Mouse (Mus musculus) CD4-positive naive resting alpha-beta T cell, adult 57 days (primary cell): ENCODE results near the gene Fignl2. TPM values are rescaled to one million over a fixed set of nuclear protein-coding genes. Genes with fewer than 3 reads are reported as not detected.

ENCODE experiments used
- total RNA-seq: library from RNA; stranded (reverse); gene quantifications from one replicate; pipeline ENCODE4 v1.2.4, GENCODE M21; 2023

Fignl2 gene
- total RNA-seq: not detected

DNA sequence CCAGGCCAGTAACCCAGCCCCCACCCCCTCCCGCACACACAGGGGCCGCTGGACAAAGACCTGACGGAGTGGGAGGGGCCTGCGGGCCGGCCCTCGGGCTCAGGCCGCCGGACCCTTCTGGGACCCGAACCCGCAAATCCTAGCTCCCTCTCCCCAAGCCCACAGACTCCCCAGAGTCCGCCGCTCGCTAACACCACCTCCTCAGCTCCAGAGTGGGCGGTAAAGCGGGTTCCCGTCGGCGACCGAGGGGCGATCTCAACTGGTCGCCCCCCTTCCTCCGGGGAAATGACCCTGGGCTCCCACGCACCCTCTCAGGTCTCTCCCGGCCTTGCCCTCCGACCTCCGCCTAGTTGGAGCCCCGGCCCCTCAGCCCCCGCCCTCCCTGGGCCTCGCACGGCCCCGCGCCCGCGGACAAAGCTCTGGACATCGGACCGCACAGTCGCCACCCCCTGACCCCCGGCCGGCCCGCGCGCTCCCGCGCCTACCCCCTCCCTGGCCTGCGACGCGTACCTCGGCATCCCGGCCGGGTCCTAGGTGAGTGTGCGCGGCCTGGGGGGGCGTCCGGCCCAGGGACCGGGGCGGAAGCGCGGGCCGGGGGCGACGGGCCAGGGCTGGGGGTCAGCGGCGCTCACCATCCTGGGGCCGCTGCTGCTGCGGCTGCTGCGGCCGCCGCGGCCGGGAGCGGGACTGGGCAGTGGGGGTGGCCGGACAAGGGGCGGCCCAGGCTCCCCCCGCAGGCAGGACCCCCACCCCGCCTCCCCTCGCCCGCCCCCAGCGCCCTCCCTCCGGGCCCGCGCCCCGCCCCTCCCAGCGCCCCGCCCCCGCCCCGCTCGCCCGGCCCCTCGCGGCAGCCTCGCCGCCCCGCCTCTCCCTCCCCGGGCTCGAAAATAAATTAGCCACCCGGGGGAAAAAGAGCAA lies at the start of gene Fignl2:
Fignl2 (minus strand) TSS at position 755 of the 918 bp plus-strand sequence.

DNA sequence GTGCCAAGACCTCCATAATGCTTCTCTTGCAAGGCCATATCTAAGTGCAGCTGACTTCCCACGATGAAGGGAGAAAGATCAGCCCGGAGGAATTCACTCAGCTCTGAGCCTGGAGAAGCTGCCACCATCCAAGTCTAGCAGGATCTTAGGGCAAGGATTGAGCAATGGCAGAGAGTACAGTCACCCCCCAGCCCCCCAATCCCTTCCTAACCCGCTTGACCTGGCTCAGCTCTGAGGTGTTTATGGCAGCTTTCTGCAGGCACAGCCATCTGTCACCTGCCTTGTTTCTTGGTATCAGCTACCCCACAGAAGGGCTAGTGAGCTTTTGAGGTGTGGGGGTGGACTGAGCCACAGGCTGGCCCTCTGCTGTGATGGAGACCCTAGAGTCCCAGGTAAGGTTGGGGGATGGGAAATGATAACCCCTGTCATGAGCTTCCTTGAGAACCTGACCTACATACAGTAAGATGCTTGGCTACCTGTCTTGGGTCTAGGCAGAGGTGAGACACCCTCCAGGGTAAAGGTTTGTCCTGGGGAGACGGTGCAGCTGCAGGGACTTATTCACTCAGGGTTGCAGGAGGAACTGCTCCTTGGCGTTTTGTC lies 37.2 kb upstream of the Fignl2 start, which contains the start of gene Ankrd33:
Ankrd33 (plus strand) TSS at position 245 of the 600 bp plus-strand sequence.

GRCm38 (mm10) chr15:101047194-101047555 lies 31.2 kb downstream of the Fignl2 start, which contains the start of gene Gm47841:
TSS of gene Gm47841 (minus strand) at chr15:101047397.

Other genes with a start within 250 kb of the Fignl2 start
- gene Scn8a, start 208.7 kb downstream of the Fignl2 start, total RNA-seq: 0.74 TPM
- not detected for gene Gm47841, start 31.2 kb downstream of the Fignl2 start, total RNA-seq
- gene Ankrd33, start 37.2 kb upstream of the Fignl2 start, total RNA-seq: not detected
- gene Acvrl1, start 50.0 kb upstream of the Fignl2 start, total RNA-seq: 30.5 TPM
- gene Acvr1b, start 95.5 kb upstream of the Fignl2 start, total RNA-seq: 40.1 TPM
- gene Grasp, start 145.6 kb upstream of the Fignl2 start, total RNA-seq: 7.3 TPM
- 312 TPM for gene Nr4a1, start 175.7 kb upstream of the Fignl2 start, total RNA-seq
- 70.4 TPM for gene Atg101, start 205.7 kb upstream of the Fignl2 start, total RNA-seq
- gene 6030408B16Rik, start 214.6 kb upstream of the Fignl2 start, total RNA-seq: 0.71 TPM